Mouse (Mus musculus) MEL (cell line): ENCODE measurements around the gene Rab20. TPM values are rescaled to one million over a fixed set of nuclear protein-coding genes. Genes with fewer than 3 reads are reported as not detected.

Experiments
- DNase-seq: peaks from one replicate; pipeline ENCODE4 v3.0.0; 2011; ENCODE audit warnings: low read depth, low spot score
- H3K27ac ChIP-seq: 2 replicates; pipeline ENCODE4 v1.5.1; 2012; ENCODE audit warnings: low read depth, mild to moderate bottlenecking, control low read depth, low read length, moderate library complexity; ENCODE audit not compliant: control insufficient read depth
- H3K27me3 ChIP-seq, 2 experiments: fragments of 150-350 bp in 1 of 2; sonication (generic) in 1 of 2; 2 replicates each; pipeline ENCODE4 v1.6.1; 2012; ENCODE audit warnings: low read length in 2 of 2, mild to moderate bottlenecking in 2 of 2, improper control_type of control experiment in 1 of 2, moderate library complexity in 1 of 2; ENCODE audit not compliant: insufficient read depth in 2 of 2, control insufficient read depth in 1 of 2
- H3K36me3 ChIP-seq, 2 experiments: 2 replicates each; pipeline ENCODE4 v1.6.1; 2012 to 2014; ENCODE audit warnings: low read length in 2 of 2, improper control_type of control experiment in 1 of 2, inconsistent platforms in 1 of 2, mild to moderate bottlenecking in 1 of 2; ENCODE audit not compliant: insufficient read depth in 2 of 2, control insufficient read depth in 1 of 2
- H3K4me1 ChIP-seq, 2 experiments: fragments of 150-350 bp in 1 of 2; sonication (generic) in 1 of 2; 2 replicates each; pipeline ENCODE4 v1.6.1; 2012; ENCODE audit warnings: low read length in 2 of 2, improper control_type of control experiment in 1 of 2, mild to moderate bottlenecking in 1 of 2; ENCODE audit not compliant: insufficient read depth in 2 of 2, control insufficient read depth in 1 of 2
- H3K4me3 ChIP-seq, 2 experiments: fragments of 150-350 bp in 1 of 2; sonication (generic) in 1 of 2; 2 replicates each; pipeline ENCODE4 v1.5.1; 2012; ENCODE audit warnings: low read depth in 2 of 2, low read length in 2 of 2, mild to moderate bottlenecking in 2 of 2, moderate library complexity in 2 of 2, control low read depth in 1 of 2, improper control_type of control experiment in 1 of 2; ENCODE audit not compliant: control insufficient read depth in 1 of 2, insufficient read depth in 1 of 2
- H3K79me2 ChIP-seq: 2 replicates; pipeline ENCODE4 v1.6.1; 2012; ENCODE audit warnings: mild to moderate bottlenecking, low read length, moderate library complexity; ENCODE audit not compliant: control insufficient read depth, poor library complexity, insufficient read depth
- H3K9ac ChIP-seq: 2 replicates; pipeline ENCODE4 v1.6.1; 2012; ENCODE audit warnings: low read depth, mild to moderate bottlenecking, control low read depth, low read length, moderate library complexity; ENCODE audit not compliant: control insufficient read depth, poor library complexity, severe bottlenecking
- H3K9me3 ChIP-seq: fragments of 150-350 bp; sonication (generic); replicated peaks from 2 replicates; pipeline ENCODE4 v1.6.1; 2012; ENCODE audit warnings: mild to moderate bottlenecking, low read length, improper control_type of control experiment, moderate library complexity; ENCODE audit not compliant: insufficient read depth
- CHD1 ChIP-seq: IDR thresholded peaks from 2 replicates; pipeline ENCODE4 v1.6.1; 2012; ENCODE audit warnings: low read depth, mild to moderate bottlenecking, inconsistent platforms, low read length, improper control_type of control experiment
- ETS1 ChIP-seq: IDR thresholded peaks from 2 replicates; pipeline ENCODE4 v1.6.1; 2012; ENCODE audit warnings: low read depth, mild to moderate bottlenecking, inconsistent platforms, low read length, improper control_type of control experiment, moderate library complexity
- GABPA ChIP-seq: IDR thresholded peaks from 2 replicates; pipeline ENCODE4 v1.6.1; 2012; ENCODE audit warnings: low read depth, mild to moderate bottlenecking, inconsistent platforms, low read length, improper control_type of control experiment, moderate library complexity
- GATA1 ChIP-seq: IDR thresholded peaks from 2 replicates; pipeline ENCODE4 v1.6.1; 2011; ENCODE audit warnings: low read depth, low read length, improper control_type of control experiment
- HCFC1 ChIP-seq: IDR thresholded peaks from 2 replicates; pipeline ENCODE4 v1.6.1; 2012; ENCODE audit warnings: low read depth, mild to moderate bottlenecking, inconsistent platforms, low read length, improper control_type of control experiment, moderate library complexity
- JUND ChIP-seq: IDR thresholded peaks from 2 replicates; pipeline ENCODE4 v1.6.1; 2011; ENCODE audit warnings: low read depth, mild to moderate bottlenecking, improper control_type of control experiment, low read length
- MAZ ChIP-seq: IDR thresholded peaks from 2 replicates; pipeline ENCODE4 v1.6.1; 2012; ENCODE audit warnings: low read depth, mild to moderate bottlenecking, inconsistent platforms, low read length, improper control_type of control experiment
- MXI1 ChIP-seq: IDR thresholded peaks from 2 replicates; pipeline ENCODE4 v1.6.1; 2011; ENCODE audit warnings: mild to moderate bottlenecking, low read depth, low read length, improper control_type of control experiment
- NELFE ChIP-seq: IDR thresholded peaks from 2 replicates; pipeline ENCODE4 v1.6.1; 2011; ENCODE audit warnings: low read depth, low read length, improper control_type of control experiment
- NRF1 ChIP-seq: IDR thresholded peaks from 2 replicates; pipeline ENCODE4 v1.6.1; 2014; ENCODE audit warnings: low read depth, mild to moderate bottlenecking, inconsistent platforms, low read length, improper control_type of control experiment, moderate library complexity; ENCODE audit not compliant: poor library complexity, insufficient read depth, severe bottlenecking
- TAL1 ChIP-seq: IDR thresholded peaks from 2 replicates; pipeline ENCODE4 v1.6.1; 2012; ENCODE audit warnings: mild to moderate bottlenecking, inconsistent platforms, low read length, moderate library complexity, mixed read lengths
- TCF12 ChIP-seq: IDR thresholded peaks from 2 replicates; pipeline ENCODE4 v1.6.1; 2014; ENCODE audit warnings: low read depth, mild to moderate bottlenecking, inconsistent platforms, low read length, improper control_type of control experiment, moderate library complexity
- USF1 ChIP-seq: IDR thresholded peaks from 2 replicates; pipeline ENCODE4 v1.6.1; 2014; ENCODE audit warnings: low read depth, mild to moderate bottlenecking, inconsistent platforms, low read length, improper control_type of control experiment, moderate library complexity
- ZKSCAN1 ChIP-seq: IDR thresholded peaks from 2 replicates; pipeline ENCODE4 v1.6.1; 2012; ENCODE audit warnings: low read depth, mild to moderate bottlenecking, inconsistent platforms, low read length, improper control_type of control experiment, moderate library complexity
- ZNF384 ChIP-seq: IDR thresholded peaks from 2 replicates; pipeline ENCODE4 v1.6.1; 2012; ENCODE audit warnings: low read depth, mild to moderate bottlenecking, inconsistent platforms, low read length, improper control_type of control experiment
- polyA plus RNA-seq, 2 experiments: library from polyadenylated mRNA; stranded (reverse) in 1 of 2; unstranded in 1 of 2; fragments of >175 nt in 1 of 2; fragments of >200 nt in 1 of 2; gene quantifications; 2 replicates each; pipeline versions ENCODE4 v1.2.1 to v1.2.4; 2012; ENCODE audit warnings: low replicate concordance in 2 of 2, low read depth in 1 of 2; ENCODE audit not compliant: insufficient read length in 2 of 2, insufficient read depth in 1 of 2, missing spikeins in 1 of 2
- total RNA-seq: library from RNA; depleted of rRNA; stranded (reverse); fragments of 300-350 nt; gene quantifications from 2 replicates; pipeline ENCODE4 v1.2.3, GENCODE M21; 2012

Gene Rab20
- total and polyA plus RNA-seq, 3 experiments = 9.5 to 10.4 TPM; not detected in 1

DNA sequence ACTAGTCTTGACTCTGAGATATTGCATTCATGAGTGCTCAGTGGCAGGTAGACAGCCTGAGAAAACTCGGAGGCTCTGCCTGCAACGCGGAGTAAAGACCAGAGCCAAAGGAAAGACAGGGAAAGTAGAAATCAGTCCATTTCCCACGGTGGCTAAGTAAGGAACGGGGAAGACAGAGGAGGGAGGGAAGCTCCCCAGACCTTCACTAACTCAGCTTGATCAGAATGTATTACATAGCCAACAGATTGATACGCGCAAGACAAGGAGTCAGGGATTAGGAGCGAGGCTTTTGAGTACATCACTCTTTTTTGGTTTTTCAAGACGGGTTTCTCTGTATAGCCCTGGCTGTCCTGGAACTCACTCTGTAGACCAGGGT lies 1.3 kb downstream of the Rab20 start:
- Histone ChIP-seq H3K9ac (no peak overlapping the region), H3K9me3 (no peaks in the 10 kb centered on the region), H3K4me3 (peak overlapping the region; percentile 59 to 84), H3K4me1 (peaks cover 0 to 4% of the 10 kb centered on the region in 2 experiments; a peak in 1 of 4 replicates), H3K27ac (no peak overlapping the region), H3K79me2 (peaks cover 6% of the 10 kb centered on the region), H3K27me3 (no peaks in the 10 kb centered on the region), H3K36me3 (peaks cover 0 to 2% of the 10 kb centered on the region in 2 experiments; a peak in 1 of 4 replicates)
- DNase-seq = no peak
- TF ChIP-seq GATA1 (no peak), ZNF384 (no peak), NRF1 (no peak), USF1 (no peak), GABPA (no peak), HCFC1 (no peak), MXI1 (no peak), CHD1 (no peak), NELFE (no peak), ZKSCAN1 (no peak), MAZ (no peak), ETS1 (no peak)

DNA sequence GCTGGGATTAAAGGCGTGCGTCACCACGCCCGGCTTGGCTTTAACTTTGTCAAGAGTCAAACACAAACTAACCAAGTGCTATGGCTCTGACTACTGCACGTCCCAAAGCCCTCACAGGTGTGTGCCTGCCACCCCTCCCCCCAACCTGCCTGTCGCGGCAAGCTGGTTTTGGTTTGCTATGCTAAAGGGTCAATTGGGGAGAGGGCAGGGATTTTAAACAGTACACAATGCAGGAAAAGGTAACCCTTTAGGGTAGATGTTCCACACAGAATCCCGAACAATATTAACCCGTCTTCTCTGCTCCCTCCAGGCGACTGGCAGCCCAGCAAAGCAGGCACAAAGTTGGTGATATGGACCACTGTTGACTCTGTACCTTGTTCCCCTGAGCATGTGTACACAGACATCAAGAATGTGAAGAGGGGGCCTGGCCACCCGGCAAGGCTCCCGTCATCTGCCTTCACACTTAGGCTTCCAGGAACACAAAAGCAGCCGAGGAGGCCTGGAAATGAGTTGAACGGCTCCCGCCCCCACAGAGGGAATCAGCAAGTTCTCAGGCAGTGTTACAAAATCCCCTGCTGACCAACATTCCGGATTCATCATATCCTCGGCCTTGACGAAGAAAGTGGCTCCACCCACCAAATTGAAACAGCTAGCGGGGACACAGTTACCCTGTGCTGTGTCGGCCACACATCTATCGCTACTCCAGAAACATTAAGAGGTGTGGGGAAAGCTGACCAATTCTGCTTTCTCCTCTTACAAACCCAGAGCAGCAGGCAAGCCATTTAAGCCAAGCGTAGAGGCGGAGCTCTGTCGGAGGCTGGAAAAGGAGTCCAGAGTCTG lies 2.0 kb downstream of the Rab20 start:
- DNase-seq = no peak
- H3K79me2 ChIP-seq = peaks cover 6% of the 10 kb centered on the region
- peaks cover 0 to 2% of the 10 kb centered on the region in 2 experiments; a peak in 1 of 4 replicates for H3K36me3 ChIP-seq
- H3K27me3 ChIP-seq = no peaks in the 10 kb centered on the region
- H3K9ac ChIP-seq = no peak overlapping the region
- no peak overlapping the region for H3K27ac ChIP-seq
- H3K9me3 ChIP-seq = no peaks in the 10 kb centered on the region
- TF ChIP-seq ZKSCAN1 (no peak), TAL1 (no peak), CHD1 (no peak), TCF12 (no peak), JUND (no peak)
- peaks cover 0 to 4% of the 10 kb centered on the region in 2 experiments; a peak in 1 of 4 replicates for H3K4me1 ChIP-seq
- H3K4me3 ChIP-seq = no peak overlapping the region
